Mouse (Mus musculus) CD4-positive, CD25-positive, alpha-beta regulatory T cell, adult 2 months (primary cell): Measurements from ENCODE around the gene C1qtnf4.

Source experiments
- DNase-seq: peaks from one replicate; pipeline ENCODE4 v3.0.0-alpha.2; 2012; ENCODE audit warnings: low read depth, low spot score

Gene C1qtnf4

DNA sequence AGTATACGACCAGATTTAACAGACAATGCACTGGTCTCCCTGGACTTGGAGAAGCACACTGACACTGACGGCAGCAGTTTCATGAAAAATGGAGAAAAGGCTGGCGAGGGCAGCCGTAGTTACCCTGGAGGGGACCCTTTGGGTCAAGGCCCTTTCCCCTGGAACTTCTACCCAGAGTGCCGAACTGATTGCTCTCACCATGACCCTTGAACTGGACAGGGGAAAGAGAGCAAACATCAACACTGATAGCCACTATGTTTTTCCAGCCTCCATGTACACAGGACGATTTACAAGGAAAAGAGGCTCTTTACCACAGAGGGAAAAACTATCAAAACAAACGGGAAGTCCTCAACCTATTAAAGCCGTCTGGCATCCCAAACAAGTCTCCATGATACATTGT is 46.2 kb downstream of the C1qtnf4 start:
- no peak for DNase-seq

DNA sequence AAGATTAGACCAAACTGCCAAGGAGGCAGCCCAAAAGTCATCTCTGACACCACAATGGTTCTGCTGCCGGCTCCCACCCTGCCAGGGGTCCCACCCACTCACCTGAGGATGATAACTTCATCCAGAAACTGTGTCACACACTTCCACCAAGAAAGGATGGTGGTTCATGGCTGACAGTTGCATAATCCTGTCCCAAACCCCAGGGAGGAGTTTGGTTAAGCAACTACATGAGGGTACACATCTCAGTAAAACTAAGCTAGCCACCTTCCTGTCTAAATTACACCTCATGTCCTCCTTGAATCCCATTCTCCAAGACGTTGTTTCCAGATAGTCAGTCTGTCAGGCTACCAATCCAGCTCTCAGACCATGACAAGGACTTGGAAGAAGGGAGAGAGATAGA is 46.6 kb downstream of the C1qtnf4 start:
- no peak for DNase-seq

GRCm38 (mm10) chr2:90938362-90938761 is 52.7 kb downstream of the C1qtnf4 start:
- no peak for DNase-seq

DNA sequence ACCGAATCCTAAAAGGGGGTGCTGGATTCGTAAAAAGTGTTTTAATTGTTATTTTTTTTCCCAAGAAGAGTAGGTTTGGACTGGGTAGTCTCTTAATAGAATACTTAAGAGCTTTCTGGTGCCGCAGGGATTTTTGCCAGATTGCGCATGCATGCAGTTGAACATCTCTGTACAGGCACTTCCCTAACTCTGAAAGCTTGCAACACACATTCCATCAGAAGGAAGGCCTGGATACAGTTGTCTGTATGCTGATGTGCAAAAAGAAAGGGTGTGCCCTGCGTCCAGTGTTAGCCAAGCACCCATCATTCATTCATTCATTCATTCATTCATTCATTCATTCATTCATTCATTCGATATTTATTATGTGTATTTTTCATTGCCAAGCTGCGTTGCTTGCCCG is 54.1 kb downstream of the C1qtnf4 start:
- DNase-seq: no peak
